Mouse (Mus musculus) ES-Bruce4 (cell line): Measurements from ENCODE around the gene Ttpal. TPM values are rescaled to one million over a fixed set of nuclear protein-coding genes. Genes with fewer than 3 reads are reported as not detected.

ENCODE experiments used
- H3K27ac ChIP-seq: 2 replicates; pipeline ENCODE4 v1.5.1; 2012; ENCODE audit warnings: low read length, inconsistent platforms; ENCODE audit not compliant: insufficient read depth
- H3K27me3 ChIP-seq: 2 replicates; pipeline ENCODE4 v1.6.1; 2012; ENCODE audit warnings: mild to moderate bottlenecking, low read length, inconsistent platforms; ENCODE audit not compliant: control insufficient read depth, poor library complexity, insufficient read depth, severe bottlenecking
- H3K36me3 ChIP-seq: 2 replicates; pipeline ENCODE4 v1.6.1; 2012; ENCODE audit warnings: inconsistent platforms, mild to moderate bottlenecking, low read length, moderate library complexity; ENCODE audit not compliant: control insufficient read depth, poor library complexity, insufficient read depth, severe bottlenecking
- H3K4me1 ChIP-seq: one replicate; pipeline ENCODE4 v1.8.1; 2011; ENCODE audit warnings: low read length; ENCODE audit not compliant: control insufficient read depth, insufficient read depth
- H3K4me3 ChIP-seq: 2 replicates; pipeline ENCODE4 v1.5.1; 2011; ENCODE audit warnings: low read depth, mild to moderate bottlenecking, low read length
- H3K9ac ChIP-seq: 2 replicates; pipeline ENCODE4 v1.6.1; 2012; ENCODE audit warnings: low read depth, mild to moderate bottlenecking, inconsistent platforms; ENCODE audit not compliant: poor library complexity, severe bottlenecking
- H3K9me3 ChIP-seq: replicated peaks from 2 replicates; pipeline ENCODE4 v1.6.1; 2012; ENCODE audit warnings: mild to moderate bottlenecking, low read length, inconsistent platforms; ENCODE audit not compliant: control insufficient read depth, poor library complexity, insufficient read depth, severe bottlenecking
- CTCF ChIP-seq: IDR thresholded peaks from one replicate; pipeline ENCODE4 v1.8.1; 2011; ENCODE audit warnings: low read depth, low read length
- EP300 ChIP-seq: IDR thresholded peaks from 2 replicates; pipeline ENCODE4 v1.6.1; 2011; ENCODE audit warnings: low read depth, low read length; ENCODE audit not compliant: insufficient read depth
- POLR2A ChIP-seq: IDR thresholded peaks from one replicate; pipeline ENCODE4 v1.8.1; 2011; ENCODE audit warnings: low read length; ENCODE audit not compliant: insufficient read depth
- polyA plus RNA-seq: library from polyadenylated mRNA; stranded (reverse); fragments of >200 nt; gene quantifications from 2 replicates; pipeline ENCODE4 v1.2.4, GENCODE M21; 2011; ENCODE audit warnings: low read depth; ENCODE audit not compliant: missing spikeins, insufficient read depth, insufficient read length

Ttpal gene
- polyA plus RNA-seq, 1 experiment: 11.9 TPM

DNA sequence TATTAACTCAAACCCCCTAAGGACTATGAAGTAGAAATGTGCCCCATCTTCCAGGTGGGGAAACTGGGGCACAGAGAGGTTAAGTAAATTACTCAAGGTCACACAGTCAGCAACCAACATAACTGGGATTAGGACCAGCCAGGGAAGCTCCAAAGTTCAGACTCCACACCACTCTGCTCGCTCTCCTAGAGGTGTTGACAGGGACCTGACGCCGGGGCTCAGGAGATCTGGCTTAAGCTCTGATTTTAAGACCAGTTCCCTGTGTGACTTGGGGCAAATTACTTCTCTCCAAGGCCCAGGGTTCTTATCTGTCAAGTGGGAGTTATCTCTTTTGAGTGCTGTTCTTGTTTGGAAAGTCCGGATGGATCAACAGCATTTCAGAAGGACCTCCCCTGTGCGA lies 42.9 kb upstream of the Ttpal start:
- no peaks in the 10 kb centered on the region for H3K4me1 ChIP-seq
- H3K36me3 ChIP-seq: no peaks in the 10 kb centered on the region
- TF ChIP-seq EP300 (no peak), CTCF (no peak), POLR2A (no peak)
- H3K27ac ChIP-seq: no peak overlapping the region
- no peak overlapping the region for H3K4me3 ChIP-seq
- H3K9me3 ChIP-seq: no peaks in the 10 kb centered on the region
- H3K9ac ChIP-seq: no peak overlapping the region
- H3K27me3 ChIP-seq: no peaks in the 10 kb centered on the region

- H3K4me3 ChIP-seq: no peak overlapping the region
- H3K9ac ChIP-seq: no peak overlapping the region
- no peaks in the 10 kb centered on the region for H3K27me3 ChIP-seq
- no peaks in the 10 kb centered on the region for H3K4me1 ChIP-seq
- no peaks in the 10 kb centered on the region for H3K36me3 ChIP-seq
- TF ChIP-seq CTCF: no peak
- no peak for TF ChIP-seq POLR2A
- no peak for TF ChIP-seq EP300
- no peaks in the 10 kb centered on the region for H3K9me3 ChIP-seq
- no peak overlapping the region for H3K27ac ChIP-seq
Observed at GRCm38 (mm10) chr2:163560247-163560646, 41.9 kb upstream of the Ttpal start.

GRCm38 (mm10) chr2:163561258-163561948 lies 40.7 kb upstream of the Ttpal start:
- Histone ChIP-seq H3K27me3 (no peaks in the 10 kb centered on the region), H3K4me1 (no peaks in the 10 kb centered on the region), H3K9ac (no peak overlapping the region), H3K4me3 (no peak overlapping the region), H3K36me3 (no peaks in the 10 kb centered on the region), H3K27ac (no peak overlapping the region), H3K9me3 (no peaks in the 10 kb centered on the region)
- TF ChIP-seq POLR2A (no peak), CTCF (no peak), EP300 (no peak)

- Histone ChIP-seq H3K27ac (no peak overlapping the region), H3K9me3 (no peaks in the 10 kb centered on the region), H3K9ac (no peak overlapping the region), H3K36me3 (no peaks in the 10 kb centered on the region), H3K4me1 (no peaks in the 10 kb centered on the region), H3K27me3 (no peaks in the 10 kb centered on the region), H3K4me3 (no peak overlapping the region)
- TF ChIP-seq CTCF (no peak), POLR2A (no peak), EP300 (no peak)
Observed at GRCm38 (mm10) chr2:163564646-163565045, 37.5 kb upstream of the Ttpal start.

DNA sequence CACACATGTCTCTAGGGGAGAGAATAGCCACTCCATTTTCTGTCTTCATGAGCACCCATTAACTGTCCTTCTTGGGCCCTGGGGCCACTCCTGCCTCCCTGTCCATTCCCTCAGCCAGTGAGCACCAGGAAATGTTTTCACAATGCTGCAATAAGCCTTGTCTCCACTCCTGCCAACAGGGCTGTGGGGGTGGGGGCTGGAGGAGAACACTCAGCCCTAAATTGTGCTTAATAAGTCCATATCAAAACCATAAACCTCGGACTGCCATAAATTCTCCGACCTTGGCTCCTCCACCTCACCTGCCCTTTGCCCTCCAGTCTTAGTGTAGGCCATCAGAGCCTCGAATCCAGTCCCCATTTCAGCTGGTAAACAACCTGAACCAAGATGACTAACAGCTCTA lies 27.8 kb upstream of the Ttpal start:
- no peak for TF ChIP-seq POLR2A
- no peak for TF ChIP-seq CTCF
- TF ChIP-seq EP300: no peak
- H3K4me3 ChIP-seq: no peak overlapping the region
- no peak overlapping the region for H3K9ac ChIP-seq
- no peaks in the 10 kb centered on the region for H3K27me3 ChIP-seq
- H3K9me3 ChIP-seq: no peaks in the 10 kb centered on the region
- H3K36me3 ChIP-seq: no peaks in the 10 kb centered on the region
- H3K27ac ChIP-seq: no peak overlapping the region
- H3K4me1 ChIP-seq: no peaks in the 10 kb centered on the region

- Histone ChIP-seq H3K4me1 (no peaks in the 10 kb centered on the region), H3K27ac (no peak overlapping the region), H3K4me3 (no peak overlapping the region), H3K9me3 (no peaks in the 10 kb centered on the region), H3K9ac (no peak overlapping the region), H3K27me3 (no peaks in the 10 kb centered on the region), H3K36me3 (no peaks in the 10 kb centered on the region)
- TF ChIP-seq POLR2A: no peak
- TF ChIP-seq EP300: no peak
- no peak for TF ChIP-seq CTCF
Observed at GRCm38 (mm10) chr2:163575248-163575647, 26.9 kb upstream of the Ttpal start.
